Mouse (Mus musculus): ENCODE measurements at regions not wholly inside any gene's neighbourhood (a gene's known extent, or its start where the extent isn't known, plus 50 kb on each side); places are given as distances from the start of the nearest gene placed in this dataset.

GRCm38 (mm10) chr13:70380772-70381171 lies 256.7 kb downstream of the Ice1 start:
- peaks cover 64% of the 10 kb centered on the region for H3K9me3 ChIP-seq (replicated peaks; ENCODE audit: low read length)
- DNase-seq (ENCODE audit: extremely low read depth): no peak
- no peaks in the 10 kb centered on the region for H3K27me3 ChIP-seq (replicated peaks)
- in situ Hi-C loops (cut with MboI; ENCODE audit: low pct_ligation_motif_present, low pct_unique_long_range_greater_than_20kb, low sequenced_read_pairs): no loop called here
- TF ChIP-seq ZMIZ1 (IDR thresholded peaks at IDR 0.05; ENCODE audit: low read depth, low read length) (no peak), CTCF (conservative IDR thresholded peaks at IDR 0.05 in 1 of 2, IDR thresholded peaks at IDR 0.05 in 1 of 2; ENCODE audit: low read depth in 2 of 2, low read length in 2 of 2) (no peak), KAT2A (IDR thresholded peaks at IDR 0.05; ENCODE audit: insufficient replicate concordance, low read length) (no peak), EP300 (IDR thresholded peaks at IDR 0.05; ENCODE audit: low read length) (no peak), MYC (IDR thresholded peaks at IDR 0.05; ENCODE audit: low read depth, low read length) (no peak), POLR2A (IDR thresholded peaks at IDR 0.05; ENCODE audit: low read depth, low read length) (no peak)
- H3K4me3 ChIP-seq (replicated peaks in 1 of 3; ENCODE audit: low read depth in 2 of 3, low read length in 2 of 3, poor library complexity in 1 of 3): no peak overlapping the region
- no peaks in the 10 kb centered on the region for H3K4me1 ChIP-seq (ENCODE audit: control insufficient read depth in 1 of 2, insufficient read depth in 2 of 2)
- no peak overlapping the region for H3K27ac ChIP-seq (ENCODE audit: insufficient read depth, low read depth)
- no peaks in the 10 kb centered on the region for H3K36me3 ChIP-seq (replicated peaks in 1 of 2; ENCODE audit: control insufficient read depth in 1 of 2, insufficient read depth in 1 of 2, low read length in 1 of 2)
- dilution Hi-C loops (cut with MboI; ENCODE audit: extremely low pct_ligation_motif_present, extremely low pct_unique_long_range_greater_than_20kb, low sequenced_read_pairs): no loop called here
- no peak overlapping the region for H3K9ac ChIP-seq (ENCODE audit: insufficient read depth, low read depth)
- H3K4me2 ChIP-seq (ENCODE audit: insufficient read depth, low read depth, poor library complexity, severe bottlenecking): no peak overlapping the region
- H3K79me2 ChIP-seq (replicated peaks; ENCODE audit: control insufficient read depth, extremely low read depth, insufficient read depth, poor library complexity, severe bottlenecking): no peaks in the 10 kb centered on the region

- H3K9ac ChIP-seq (ENCODE audit: insufficient read depth, low read depth): no peak overlapping the region
- no peaks in the 10 kb centered on the region for H3K79me2 ChIP-seq (replicated peaks; ENCODE audit: control insufficient read depth, extremely low read depth, insufficient read depth, poor library complexity, severe bottlenecking)
- no peak overlapping the region for H3K4me3 ChIP-seq (replicated peaks in 1 of 3; ENCODE audit: low read depth in 2 of 3, low read length in 2 of 3, poor library complexity in 1 of 3)
- no peaks in the 10 kb centered on the region for H3K27me3 ChIP-seq (replicated peaks)
- H3K4me1 ChIP-seq (ENCODE audit: control insufficient read depth in 1 of 2, insufficient read depth in 2 of 2): no peaks in the 10 kb centered on the region
- H3K9me3 ChIP-seq (replicated peaks; ENCODE audit: low read length): peaks cover 49% of the 10 kb centered on the region
- H3K4me2 ChIP-seq (ENCODE audit: insufficient read depth, low read depth, poor library complexity, severe bottlenecking): no peak overlapping the region
- TF ChIP-seq ZC3H11A (IDR thresholded peaks at IDR 0.05; ENCODE audit: low read depth, low read length) (no peak), MAZ (IDR thresholded peaks at IDR 0.05; ENCODE audit: low read depth, low read length) (no peak), SMC3 (IDR thresholded peaks at IDR 0.05; ENCODE audit: low read depth, low read length) (no peak), POLR2AphosphoS2 (IDR thresholded peaks at IDR 0.05; ENCODE audit: low read depth, low read length) (no peak), GABPA (IDR thresholded peaks at IDR 0.05; ENCODE audit: insufficient replicate concordance, low read depth, low read length) (no peak), RCOR1 (conservative IDR thresholded peaks at IDR 0.05; ENCODE audit: low read depth, low read length) (no peak), TCF12 (IDR thresholded peaks at IDR 0.05; ENCODE audit: low read depth, low read length) (no peak), MAX (IDR thresholded peaks at IDR 0.05; ENCODE audit: low read length) (no peak), CHD2 (IDR thresholded peaks at IDR 0.05; ENCODE audit: low read length) (no peak), JUND (conservative IDR thresholded peaks at IDR 0.05; ENCODE audit: low read depth, low read length) (no peak), ZKSCAN1 (IDR thresholded peaks at IDR 0.05; ENCODE audit: borderline replicate concordance, low read depth, low read length) (no peak), EP300 (IDR thresholded peaks at IDR 0.05; ENCODE audit: low read length) (no peak), ZNF384 (IDR thresholded peaks at IDR 0.05; ENCODE audit: low read depth, low read length) (no peak), CTCF (conservative IDR thresholded peaks at IDR 0.05 in 1 of 2, IDR thresholded peaks at IDR 0.05 in 1 of 2; ENCODE audit: low read depth in 2 of 2, low read length in 2 of 2) (no peak)
- dilution Hi-C loops (cut with MboI; ENCODE audit: extremely low pct_ligation_motif_present, extremely low pct_unique_long_range_greater_than_20kb, low sequenced_read_pairs): no loop called here
- no peak overlapping the region for H3K27ac ChIP-seq (ENCODE audit: insufficient read depth, low read depth)
- no peaks in the 10 kb centered on the region for H3K36me3 ChIP-seq (replicated peaks in 1 of 2; ENCODE audit: control insufficient read depth in 1 of 2, insufficient read depth in 1 of 2, low read length in 1 of 2)
- in situ Hi-C loops (cut with MboI; ENCODE audit: low pct_ligation_motif_present, low pct_unique_long_range_greater_than_20kb, low sequenced_read_pairs): no loop called here
- no peak for DNase-seq (ENCODE audit: extremely low read depth)
Measured at GRCm38 (mm10) chr13:70385292-70385691, 252.1 kb downstream of the Ice1 start.
